Mouse (Mus musculus) stomach, embryonic 14.5 days (tissue): Measurements from ENCODE around the gene P4ha2. TPM values are rescaled to one million over a fixed set of nuclear protein-coding genes. Genes with fewer than 3 reads are reported as not detected.

Experiments used
- ATAC-seq: fragments of 200-750 bp; cut with Nextera tagmentation; 2 replicates; pipeline ENCODE4 v1.8.0; 2017; ENCODE audit warnings: low read depth, moderate TSS enrichment; ENCODE audit not compliant: insufficient number of reproducible peaks, insufficient read depth, low FRiP score
- H3K27ac ChIP-seq: fragments of 300-500 bp; sonication (generic); 2 replicates; pipeline ENCODE4 v1.5.1; 2014; ENCODE audit warnings: mild to moderate bottlenecking, low read length, moderate library complexity, mixed read lengths
- H3K27me3 ChIP-seq: fragments of 300-500 bp; sonication (generic); 2 replicates; pipeline ENCODE4 v1.6.1; 2014; ENCODE audit warnings: low read length, control low read depth, mixed read lengths; ENCODE audit not compliant: control insufficient read depth, insufficient read depth
- H3K36me3 ChIP-seq: fragments of 300-500 bp; sonication (generic); 2 replicates; pipeline ENCODE4 v1.6.1; 2014; ENCODE audit warnings: mild to moderate bottlenecking, control low read depth, low read length, moderate library complexity, mixed read lengths; ENCODE audit not compliant: control insufficient read depth, insufficient read depth
- H3K4me1 ChIP-seq: fragments of 300-500 bp; sonication (generic); 2 replicates; pipeline ENCODE4 v1.6.1; 2014; ENCODE audit warnings: low read length, control low read depth, mixed read lengths; ENCODE audit not compliant: control insufficient read depth, insufficient read depth
- H3K4me2 ChIP-seq: fragments of 300-500 bp; sonication (generic); replicated peaks from 2 replicates; pipeline ENCODE4 v1.6.1; 2014; ENCODE audit warnings: low read depth, low read length, control low read depth
- H3K4me3 ChIP-seq: fragments of 300-500 bp; sonication (generic); 2 replicates; pipeline ENCODE4 v1.5.1; 2014; ENCODE audit warnings: low read depth, low read length, control low read depth
- H3K9ac ChIP-seq: fragments of 300-500 bp; sonication (generic); replicated peaks from 2 replicates; pipeline ENCODE4 v1.6.1; 2014; ENCODE audit warnings: low read depth, mild to moderate bottlenecking, control low read depth, low read length, moderate library complexity, mixed read lengths
- H3K9me3 ChIP-seq: fragments of 300-500 bp; sonication (generic); 2 replicates; pipeline ENCODE4 v1.6.1; 2016; ENCODE audit warnings: low read depth, low read length, control low read depth; ENCODE audit not compliant: control insufficient read depth
- WGBS: fragments of 180-500 bp; shearing (Covaris S2); extraction: QIAGEN DNeasy Blood & Tissue Kit; methylation state at CpG from one replicate; pipeline ENCODE4 v1.1.7; 2014; 5-methylcytosine and 5-hydroxymethylcytosine counted together
- polyA plus RNA-seq: library from polyadenylated mRNA; unstranded; fragments of >200 nt; fragmentation: Nextera tagmentation; extraction: Ambion mirVana; gene quantifications from 2 replicates; pipeline ENCODE4 v1.2.1, GENCODE M21; 2014

The P4ha2 gene
- polyA plus RNA-seq, 1 experiment from 2014 or later = 46.9 TPM

GRCm38 (mm10) chr11:54090091-54090879, 9.6 kb upstream of the P4ha2 start:
- H3K36me3 ChIP-seq = no peaks in the 10 kb centered on the region
- no peaks in the 10 kb centered on the region for H3K9me3 ChIP-seq
- H3K9ac ChIP-seq = no peak overlapping the region
- H3K4me3 ChIP-seq = no peak overlapping the region
- WGBS = 67% methylated on average over 1 of the region's 1 CpGs
- no peak for ATAC-seq
- H3K27me3 ChIP-seq = no peaks in the 10 kb centered on the region
- no peaks in the 10 kb centered on the region for H3K4me1 ChIP-seq
- H3K27ac ChIP-seq = no peak overlapping the region
- no peak overlapping the region for H3K4me2 ChIP-seq

- Histone ChIP-seq H3K4me2 (no peak overlapping the region), H3K36me3 (no peaks in the 10 kb centered on the region), H3K4me3 (no peak overlapping the region), H3K9ac (no peak overlapping the region), H3K4me1 (no peaks in the 10 kb centered on the region), H3K9me3 (no peaks in the 10 kb centered on the region), H3K27me3 (no peaks in the 10 kb centered on the region), H3K27ac (no peak overlapping the region)
- 68% methylated on average over 8 of the region's 8 CpGs for WGBS
- no peak for ATAC-seq
These were observed 8.2 kb upstream of the P4ha2 start for GRCm38 (mm10) chr11:54091726-54092125.

GRCm38 (mm10) chr11:54092188-54092587, 7.7 kb upstream of the P4ha2 start:
- Histone ChIP-seq H3K4me1 (no peaks in the 10 kb centered on the region), H3K9ac (no peak overlapping the region), H3K4me2 (no peak overlapping the region), H3K27me3 (no peaks in the 10 kb centered on the region), H3K4me3 (no peak overlapping the region), H3K9me3 (no peaks in the 10 kb centered on the region), H3K36me3 (no peaks in the 10 kb centered on the region), H3K27ac (no peak overlapping the region)
- no peak for ATAC-seq
- WGBS = 45% methylated on average over 7 of the region's 7 CpGs

DNA sequence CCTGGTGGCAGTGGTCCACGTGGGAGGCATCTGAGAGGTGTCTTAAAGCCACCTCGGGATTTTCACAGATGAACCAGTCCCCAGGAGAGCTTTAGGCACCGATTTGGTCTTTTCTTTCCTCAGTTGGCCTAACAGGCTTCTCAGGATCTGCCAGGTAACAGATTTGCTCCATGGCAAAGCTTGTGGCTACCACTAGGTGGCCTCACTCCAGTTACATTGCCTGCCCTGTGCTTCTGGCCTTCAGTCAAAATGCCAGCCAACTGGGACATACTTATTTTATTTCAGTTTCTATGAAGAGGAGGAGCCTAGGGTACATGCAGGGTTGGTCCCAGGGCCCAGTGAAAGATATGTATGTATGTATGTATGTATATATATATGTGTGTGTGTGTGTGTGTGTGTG, 6.9 kb upstream of the P4ha2 start:
- Histone ChIP-seq H3K9me3 (no peaks in the 10 kb centered on the region), H3K27me3 (no peaks in the 10 kb centered on the region), H3K9ac (no peak overlapping the region), H3K27ac (no peak overlapping the region), H3K4me1 (no peaks in the 10 kb centered on the region), H3K4me2 (no peak overlapping the region), H3K36me3 (no peaks in the 10 kb centered on the region), H3K4me3 (no peak overlapping the region)
- 9% methylated on average over 3 of the region's 3 CpGs for WGBS
- ATAC-seq = no peak

GRCm38 (mm10) chr11:54100692-54101591, 1.0 kb downstream of the P4ha2 start:
- H3K27me3 ChIP-seq = no peaks in the 10 kb centered on the region
- WGBS = under 1% methylated on average over 73 of the region's 83 CpGs
- no peak overlapping the region for H3K27ac ChIP-seq

DNA sequence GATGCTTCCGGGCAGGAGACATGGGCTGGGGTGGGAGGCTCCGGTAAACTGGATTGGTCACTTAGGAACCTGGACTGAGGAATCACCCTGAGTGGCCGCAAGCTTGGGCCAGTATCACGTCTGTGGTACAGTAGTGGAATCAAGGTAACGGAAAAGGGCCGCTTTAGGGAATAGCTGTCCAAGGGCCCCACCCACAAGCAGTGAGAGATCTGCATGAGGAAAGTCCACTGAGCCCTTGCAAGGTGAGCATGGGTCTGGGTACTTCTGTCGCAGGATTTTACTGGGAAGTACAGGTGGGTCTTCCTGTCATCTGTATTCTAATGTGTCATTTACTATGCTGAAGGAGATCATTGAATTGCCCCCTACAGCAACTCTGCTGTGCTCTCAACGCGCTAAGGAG, 1.8 kb downstream of the P4ha2 start:
- H3K27ac ChIP-seq = no peak overlapping the region
- no peaks in the 10 kb centered on the region for H3K9me3 ChIP-seq
- H3K4me3 ChIP-seq = peak overlapping the region; percentile 69
- peak overlapping the region; percentile 99 for H3K4me2 ChIP-seq
- H3K9ac ChIP-seq = peak overlapping the region; percentile 55; the same call in 1 of the 2 replicates
- H3K4me1 ChIP-seq = peaks cover 7% of the 10 kb centered on the region; the same call in 1 of the 2 replicates
- no peaks in the 10 kb centered on the region for H3K36me3 ChIP-seq
- no peak for ATAC-seq
- 76% methylated on average over 9 of the region's 9 CpGs for WGBS
- H3K27me3 ChIP-seq = no peaks in the 10 kb centered on the region

More at GRCm38 (mm10) chr11:54100692-54101591, 1.0 kb downstream of the P4ha2 start:
- Histone ChIP-seq H3K4me2 (peak overlapping the region; percentile 99), H3K4me1 (peaks cover 7% of the 10 kb centered on the region; the same call in 1 of the 2 replicates), H3K36me3 (no peaks in the 10 kb centered on the region), H3K4me3 (peak overlapping the region; percentile 69), H3K9me3 (no peaks in the 10 kb centered on the region), H3K9ac (peak overlapping the region; percentile 55)
- ATAC-seq = peak; percentile 91

DNA sequence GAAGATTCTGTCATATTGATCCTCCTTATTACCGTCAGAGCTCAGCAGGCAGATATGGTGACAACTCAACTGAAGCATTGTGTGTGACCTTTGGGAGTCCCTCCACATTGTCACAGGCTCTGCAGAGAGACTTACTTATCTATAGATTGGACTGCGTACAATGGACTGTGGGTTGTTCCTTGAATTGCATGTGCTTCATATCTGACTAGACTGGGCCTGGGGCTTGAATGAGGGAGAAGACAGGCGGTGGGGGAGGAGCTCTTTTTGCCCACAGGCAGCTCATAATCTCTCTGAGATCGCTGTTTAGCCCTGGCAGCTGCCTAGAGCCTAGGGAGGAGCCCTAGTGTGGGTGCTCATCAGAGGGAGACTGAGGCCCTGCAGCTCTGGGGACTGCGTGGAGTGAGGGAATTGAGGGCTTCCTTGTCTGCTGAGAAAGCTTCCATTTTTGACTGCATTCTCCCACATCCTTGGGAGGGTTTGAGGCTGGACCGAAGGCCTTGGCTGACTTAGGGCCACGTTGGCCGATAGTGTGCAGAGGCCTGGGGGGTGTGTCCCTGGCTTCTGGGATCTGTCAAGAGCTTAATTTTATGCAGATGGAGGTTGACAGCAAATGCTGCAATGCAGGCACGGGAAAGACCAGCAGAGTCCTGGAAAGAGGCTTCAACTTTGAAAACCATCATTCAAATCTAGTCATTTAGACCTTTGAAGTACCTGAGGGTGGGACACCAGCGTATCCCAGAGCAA, 3.0 kb downstream of the P4ha2 start:
- no peaks in the 10 kb centered on the region for H3K36me3 ChIP-seq
- no peak overlapping the region for H3K9ac ChIP-seq
- H3K4me1 ChIP-seq = peaks cover 7% of the 10 kb centered on the region; the same call in 1 of the 2 replicates
- no peak overlapping the region for H3K4me3 ChIP-seq
- no peak for ATAC-seq
- H3K4me2 ChIP-seq = no peak overlapping the region
- no peak overlapping the region for H3K27ac ChIP-seq
- no peaks in the 10 kb centered on the region for H3K9me3 ChIP-seq
- WGBS = 60% methylated on average over 10 of the region's 10 CpGs
- H3K27me3 ChIP-seq = no peaks in the 10 kb centered on the region

DNA sequence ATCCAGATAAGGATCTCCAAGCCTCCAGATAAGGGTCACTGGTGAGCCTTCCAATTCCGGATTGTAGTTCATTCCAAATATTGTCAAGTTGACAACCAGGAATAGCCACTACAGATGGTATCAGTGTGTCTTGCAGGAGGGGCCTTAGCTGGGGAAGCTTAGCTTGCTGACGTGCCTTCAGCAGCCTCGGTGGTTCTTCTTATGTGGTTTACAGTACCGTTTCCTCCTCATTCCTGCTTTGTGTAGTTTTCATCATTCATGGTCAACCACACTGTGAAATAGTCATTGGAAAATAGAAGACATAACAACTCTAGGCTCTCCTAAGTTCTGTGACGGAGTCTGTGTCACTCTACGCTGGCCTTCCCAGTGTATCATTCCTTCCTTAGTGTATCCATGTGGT, 5.1 kb downstream of the P4ha2 start:
- Histone ChIP-seq H3K27ac (no peak overlapping the region), H3K4me1 (peaks cover 7% of the 10 kb centered on the region; the same call in 1 of the 2 replicates), H3K9me3 (no peaks in the 10 kb centered on the region), H3K4me3 (no peak overlapping the region), H3K36me3 (no peaks in the 10 kb centered on the region), H3K27me3 (no peaks in the 10 kb centered on the region), H3K4me2 (no peak overlapping the region), H3K9ac (no peak overlapping the region)
- WGBS = 88% methylated on average over 6 of the region's 6 CpGs
- no peak for ATAC-seq
